Mouse (Mus musculus) MEL (cell line): ENCODE measurements around the gene Tmem240. TPM values are rescaled to one million over a fixed set of nuclear protein-coding genes. Genes with fewer than 3 reads are reported as not detected.

ENCODE experiments used
- DNase-seq: peaks from one replicate; pipeline ENCODE4 v3.0.0; 2011; ENCODE audit warnings: low read depth, low spot score
- H3K27ac ChIP-seq: 2 replicates; pipeline ENCODE4 v1.5.1; 2012; ENCODE audit warnings: low read depth, mild to moderate bottlenecking, control low read depth, low read length, moderate library complexity; ENCODE audit not compliant: control insufficient read depth
- H3K27me3 ChIP-seq, 2 experiments: fragments of 150-350 bp in 1 of 2; sonication (generic) in 1 of 2; 2 replicates each; pipeline ENCODE4 v1.6.1; 2012; ENCODE audit warnings: low read length in 2 of 2, mild to moderate bottlenecking in 2 of 2, improper control_type of control experiment in 1 of 2, moderate library complexity in 1 of 2; ENCODE audit not compliant: insufficient read depth in 2 of 2, control insufficient read depth in 1 of 2
- H3K36me3 ChIP-seq, 2 experiments: 2 replicates each; pipeline ENCODE4 v1.6.1; 2012 to 2014; ENCODE audit warnings: low read length in 2 of 2, improper control_type of control experiment in 1 of 2, inconsistent platforms in 1 of 2, mild to moderate bottlenecking in 1 of 2; ENCODE audit not compliant: insufficient read depth in 2 of 2, control insufficient read depth in 1 of 2
- H3K4me1 ChIP-seq, 2 experiments: fragments of 150-350 bp in 1 of 2; sonication (generic) in 1 of 2; 2 replicates each; pipeline ENCODE4 v1.6.1; 2012; ENCODE audit warnings: low read length in 2 of 2, improper control_type of control experiment in 1 of 2, mild to moderate bottlenecking in 1 of 2; ENCODE audit not compliant: insufficient read depth in 2 of 2, control insufficient read depth in 1 of 2
- H3K4me3 ChIP-seq, 2 experiments: fragments of 150-350 bp in 1 of 2; sonication (generic) in 1 of 2; 2 replicates each; pipeline ENCODE4 v1.5.1; 2012; ENCODE audit warnings: low read depth in 2 of 2, low read length in 2 of 2, mild to moderate bottlenecking in 2 of 2, moderate library complexity in 2 of 2, control low read depth in 1 of 2, improper control_type of control experiment in 1 of 2; ENCODE audit not compliant: control insufficient read depth in 1 of 2, insufficient read depth in 1 of 2
- H3K79me2 ChIP-seq: 2 replicates; pipeline ENCODE4 v1.6.1; 2012; ENCODE audit warnings: mild to moderate bottlenecking, low read length, moderate library complexity; ENCODE audit not compliant: control insufficient read depth, poor library complexity, insufficient read depth
- H3K9ac ChIP-seq: 2 replicates; pipeline ENCODE4 v1.6.1; 2012; ENCODE audit warnings: low read depth, mild to moderate bottlenecking, control low read depth, low read length, moderate library complexity; ENCODE audit not compliant: control insufficient read depth, poor library complexity, severe bottlenecking
- H3K9me3 ChIP-seq: fragments of 150-350 bp; sonication (generic); replicated peaks from 2 replicates; pipeline ENCODE4 v1.6.1; 2012; ENCODE audit warnings: mild to moderate bottlenecking, low read length, improper control_type of control experiment, moderate library complexity; ENCODE audit not compliant: insufficient read depth
- CTCF ChIP-seq, 3 experiments: IDR thresholded peaks in 2 of 3; conservative IDR thresholded peaks in 1 of 3; 2 replicates each; pipeline ENCODE4 v1.5.1; 2011 to 2012; ENCODE audit warnings: low read length in 3 of 3, low read depth in 2 of 3, mild to moderate bottlenecking in 2 of 3, improper control_type of control experiment in 1 of 3, inconsistent platforms in 1 of 3, mixed read lengths in 1 of 3, moderate library complexity in 1 of 3; ENCODE audit not compliant: control insufficient read depth in 1 of 3, insufficient read depth in 1 of 3, poor library complexity in 1 of 3, severe bottlenecking in 1 of 3
- ELF1 ChIP-seq: IDR thresholded peaks from 2 replicates; pipeline ENCODE4 v1.6.1; 2014; ENCODE audit warnings: low read depth, mild to moderate bottlenecking, inconsistent platforms, low read length, improper control_type of control experiment, moderate library complexity
- EP300 ChIP-seq, 2 experiments: IDR thresholded peaks; 2 replicates each; pipeline ENCODE4 v1.6.1; 2011; ENCODE audit warnings: improper control_type of control experiment in 2 of 2, low read length in 2 of 2, low read depth in 1 of 2, mild to moderate bottlenecking in 1 of 2
- ETS1 ChIP-seq: IDR thresholded peaks from 2 replicates; pipeline ENCODE4 v1.6.1; 2012; ENCODE audit warnings: low read depth, mild to moderate bottlenecking, inconsistent platforms, low read length, improper control_type of control experiment, moderate library complexity
- GATA1 ChIP-seq: IDR thresholded peaks from 2 replicates; pipeline ENCODE4 v1.6.1; 2011; ENCODE audit warnings: low read depth, low read length, improper control_type of control experiment
- HCFC1 ChIP-seq: IDR thresholded peaks from 2 replicates; pipeline ENCODE4 v1.6.1; 2012; ENCODE audit warnings: low read depth, mild to moderate bottlenecking, inconsistent platforms, low read length, improper control_type of control experiment, moderate library complexity
- MEF2A ChIP-seq: IDR thresholded peaks from 2 replicates; pipeline ENCODE4 v1.6.1; 2014; ENCODE audit warnings: low read depth, mild to moderate bottlenecking, inconsistent platforms, low read length, improper control_type of control experiment; ENCODE audit not compliant: poor library complexity, insufficient replicate concordance, severe bottlenecking; ENCODE audit errors: extremely low read depth
- NRF1 ChIP-seq: IDR thresholded peaks from 2 replicates; pipeline ENCODE4 v1.6.1; 2014; ENCODE audit warnings: low read depth, mild to moderate bottlenecking, inconsistent platforms, low read length, improper control_type of control experiment, moderate library complexity; ENCODE audit not compliant: poor library complexity, insufficient read depth, severe bottlenecking
- POLR2AphosphoS2 ChIP-seq: IDR thresholded peaks from 2 replicates; pipeline ENCODE4 v1.6.1; 2011; ENCODE audit warnings: low read length, improper control_type of control experiment
- POLR2AphosphoS5 ChIP-seq: IDR thresholded peaks from 2 replicates; pipeline ENCODE4 v1.6.1; 2012; ENCODE audit warnings: low read depth, borderline replicate concordance, mild to moderate bottlenecking, inconsistent platforms, low read length, moderate library complexity, mixed read lengths
- RCOR1 ChIP-seq: IDR thresholded peaks from 2 replicates; pipeline ENCODE4 v1.6.1; 2012; ENCODE audit warnings: low read depth, mild to moderate bottlenecking, inconsistent platforms, low read length, improper control_type of control experiment
- SIN3A ChIP-seq: IDR thresholded peaks from 2 replicates; pipeline ENCODE4 v1.6.1; 2012; ENCODE audit warnings: low read length, improper control_type of control experiment, inconsistent platforms
- UBTF ChIP-seq: IDR thresholded peaks from 2 replicates; pipeline ENCODE4 v1.6.1; 2012; ENCODE audit warnings: low read depth, mild to moderate bottlenecking, inconsistent platforms, low read length, improper control_type of control experiment, moderate library complexity, borderline replicate concordance; ENCODE audit not compliant: insufficient read depth
- ZC3H11A ChIP-seq: IDR thresholded peaks from 2 replicates; pipeline ENCODE4 v1.6.1; 2012; ENCODE audit warnings: low read depth, mild to moderate bottlenecking, inconsistent platforms, low read length, improper control_type of control experiment
- ZNF384 ChIP-seq: IDR thresholded peaks from 2 replicates; pipeline ENCODE4 v1.6.1; 2012; ENCODE audit warnings: low read depth, mild to moderate bottlenecking, inconsistent platforms, low read length, improper control_type of control experiment
- polyA plus RNA-seq, 2 experiments: library from polyadenylated mRNA; stranded (reverse) in 1 of 2; unstranded in 1 of 2; fragments of >175 nt in 1 of 2; fragments of >200 nt in 1 of 2; gene quantifications; 2 replicates each; pipeline versions ENCODE4 v1.2.1 to v1.2.4; 2012; ENCODE audit warnings: low replicate concordance in 2 of 2, low read depth in 1 of 2; ENCODE audit not compliant: insufficient read length in 2 of 2, insufficient read depth in 1 of 2, missing spikeins in 1 of 2
- total RNA-seq: library from RNA; depleted of rRNA; stranded (reverse); fragments of 300-350 nt; gene quantifications from 2 replicates; pipeline ENCODE4 v1.2.3, GENCODE M21; 2012

The Tmem240 gene
- total and polyA plus RNA-seq, 3 experiments, result 0.27 to 0.33 TPM; not detected in 1

DNA sequence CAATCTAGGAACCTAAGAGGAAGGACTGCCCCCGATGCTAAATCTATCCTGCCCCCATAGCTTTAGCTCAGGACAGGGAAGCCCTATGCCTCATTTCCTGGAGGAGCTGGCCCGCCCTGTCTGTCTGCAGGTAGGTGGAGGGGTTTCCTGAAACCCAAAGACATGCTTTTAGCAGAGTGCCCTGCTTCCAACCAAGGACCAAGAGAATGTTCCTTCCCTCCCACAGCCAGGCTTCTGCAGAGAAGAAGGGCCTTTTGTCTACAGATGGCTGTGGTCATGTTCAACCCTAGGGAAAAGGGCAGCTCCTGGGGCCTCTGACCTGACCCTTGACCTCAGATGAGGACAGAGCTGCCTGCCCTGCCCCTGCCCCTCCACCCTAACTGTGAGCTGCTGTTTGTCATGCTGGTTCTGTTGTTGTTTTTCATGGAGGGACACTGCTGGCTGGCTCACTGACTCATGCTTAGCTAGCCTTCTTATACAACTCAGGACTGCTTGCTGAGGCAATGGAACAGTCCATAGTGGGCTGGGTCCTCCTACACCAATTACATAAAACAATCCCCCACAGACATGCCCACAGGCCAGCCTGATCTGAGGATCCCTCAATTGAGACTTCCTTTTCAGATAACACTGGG lies 42.2 kb downstream of the Tmem240 start:
- H3K4me1 ChIP-seq, result peaks cover 6 to 21% of the 10 kb centered on the region in 2 experiments
- no peaks in the 10 kb centered on the region for H3K79me2 ChIP-seq
- peaks cover 0 to 8% of the 10 kb centered on the region in 2 experiments; a peak in 2 of 4 replicates for H3K36me3 ChIP-seq
- no peaks in the 10 kb centered on the region for H3K27me3 ChIP-seq
- no peak overlapping the region for H3K27ac ChIP-seq
- H3K4me3 ChIP-seq, result no peak overlapping the region
- DNase-seq, result peak; percentile 44
- H3K9me3 ChIP-seq, result no peaks in the 10 kb centered on the region
- TF ChIP-seq HCFC1 (no peak), SIN3A (0 out of 2 replicates have a peak, but pooled peaks have one; percentile 12), NRF1 (no peak), GATA1 (0 out of 2 replicates have a peak, but pooled peaks have one; percentile 31)
- TF ChIP-seq, all 39 proteins: peak for 2
- no peak overlapping the region for H3K9ac ChIP-seq

DNA sequence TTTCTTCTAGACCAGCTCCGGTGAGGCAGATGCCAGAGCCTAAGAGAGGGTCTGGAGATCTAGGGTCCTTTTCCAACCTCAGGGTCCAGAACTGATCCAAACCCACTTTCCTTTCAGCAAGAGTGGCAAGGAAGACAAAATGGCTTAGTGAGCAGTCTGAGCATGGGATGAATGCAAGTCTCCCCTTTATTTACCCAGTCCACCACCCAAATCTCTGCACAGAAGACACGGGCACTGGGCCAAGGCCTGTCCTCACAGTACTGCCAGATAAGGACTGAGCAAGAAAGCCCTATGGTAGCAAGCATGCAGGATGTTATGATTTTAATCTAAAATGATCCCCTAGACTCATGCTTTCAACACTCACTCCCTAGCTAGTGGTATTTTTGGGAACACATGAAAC lies 43.2 kb downstream of the Tmem240 start:
- H3K4me3 ChIP-seq, result no peak overlapping the region
- peaks cover 0 to 8% of the 10 kb centered on the region in 2 experiments; a peak in 2 of 4 replicates for H3K36me3 ChIP-seq
- DNase-seq, result peak; percentile 47
- H3K27ac ChIP-seq, result no peak overlapping the region
- no peak for TF ChIP-seq POLR2AphosphoS5
- peak in 1 of 2 experiments; percentile 25; a peak in 1 of 4 replicates for TF ChIP-seq EP300 (IDR thresholded peaks at IDR 0.05; ENCODE audit: low read depth in 1 of 2, low read length in 2 of 2)
- TF ChIP-seq GATA1, result peak; percentile 59
- no peak for TF ChIP-seq MEF2A
- peak; percentile 88 for TF ChIP-seq RCOR1
- H3K4me1 ChIP-seq, result peaks cover 6 to 21% of the 10 kb centered on the region in 2 experiments
- no peak overlapping the region for H3K9ac ChIP-seq
- H3K79me2 ChIP-seq, result no peaks in the 10 kb centered on the region
- no peaks in the 10 kb centered on the region for H3K9me3 ChIP-seq
- H3K27me3 ChIP-seq, result no peaks in the 10 kb centered on the region

DNA sequence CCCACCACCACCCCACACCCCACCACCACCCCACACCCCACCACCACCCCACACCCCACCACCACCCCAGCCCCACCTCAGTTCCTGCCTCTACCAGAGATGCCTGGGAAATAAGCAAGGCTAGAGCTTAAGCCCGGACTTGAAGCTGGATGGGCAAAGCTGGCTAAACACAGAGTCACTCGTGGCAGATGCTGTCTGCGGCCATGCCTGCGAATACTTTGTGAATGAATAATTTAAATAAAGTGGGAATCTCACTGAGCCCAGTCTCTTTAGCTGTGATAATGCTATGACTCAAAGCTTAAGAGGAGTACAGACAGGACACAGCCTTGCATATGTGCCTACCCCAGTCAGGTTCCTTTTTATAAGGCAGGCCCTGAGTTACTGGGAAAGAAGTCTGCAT lies 44.9 kb downstream of the Tmem240 start:
- no peak for DNase-seq
- H3K79me2 ChIP-seq, result no peaks in the 10 kb centered on the region; the same call in 1 of the 2 replicates
- no peak overlapping the region for H3K9ac ChIP-seq
- peaks cover 0 to 10% of the 10 kb centered on the region in 2 experiments; a peak in 2 of 4 replicates for H3K36me3 ChIP-seq
- H3K4me1 ChIP-seq, result peaks cover 10 to 22% of the 10 kb centered on the region in 2 experiments
- H3K4me3 ChIP-seq, result no peak overlapping the region
- H3K9me3 ChIP-seq, result no peaks in the 10 kb centered on the region
- H3K27ac ChIP-seq, result no peak overlapping the region
- no peaks in the 10 kb centered on the region for H3K27me3 ChIP-seq
- no peak for TF ChIP-seq POLR2AphosphoS2
- TF ChIP-seq NRF1, result no peak
- TF ChIP-seq ELF1, result no peak
- TF ChIP-seq GATA1, result no peak
- TF ChIP-seq SIN3A, result no peak
- TF ChIP-seq ETS1, result no peak
- no peak for TF ChIP-seq ZC3H11A
- TF ChIP-seq ZNF384, result no peak
- no peak for TF ChIP-seq UBTF
- TF ChIP-seq CTCF (IDR thresholded peaks at IDR 0.05 in 2 of 3, conservative IDR thresholded peaks at IDR 0.05 in 1 of 3; ENCODE audit: control insufficient read depth in 1 of 3, insufficient read depth in 1 of 3, low read depth in 2 of 3, low read length in 3 of 3, poor library complexity in 1 of 3, severe bottlenecking in 1 of 3), result no peak
- TF ChIP-seq, all 39 proteins: peak for 0
